Mouse (Mus musculus): ENCODE measurements around the gene Gpr146. TPM values are rescaled to one million over a fixed set of nuclear protein-coding genes. Genes with fewer than 3 reads are reported as not detected.
A peak's percentile ranks its signal among the peaks of the same experiment; 100 is the strongest.

The Gpr146 gene
- polyA plus RNA-seq, 1 experiment from 2014 or later: 1.7 TPM

- 94% methylated on average over 2 of the region's 2 CpGs for WGBS
- no peaks in the 10 kb centered on the region for H3K9me3 ChIP-seq
- no peak overlapping the region for H3K4me3 ChIP-seq (replicated peaks)
- H3K9ac ChIP-seq (replicated peaks): no peak overlapping the region
- no peak for ATAC-seq
- H3K4me1 ChIP-seq (replicated peaks): peaks cover 8% of the 10 kb centered on the region
- H3K36me3 ChIP-seq: no peaks in the 10 kb centered on the region
- no peak overlapping the region for H3K4me2 ChIP-seq (replicated peaks)
- no peak overlapping the region for H3K27ac ChIP-seq
- H3K27me3 ChIP-seq: no peaks in the 10 kb centered on the region
These were observed 64.2 kb downstream of the Gpr146 start for GRCm38 (mm10) chr5:139441726-139442018.

GRCm38 (mm10) chr5:139442428-139442827, 64.9 kb downstream of the Gpr146 start:
- ATAC-seq: no peak
- H3K9ac ChIP-seq (replicated peaks): no peak overlapping the region
- no peaks in the 10 kb centered on the region for H3K36me3 ChIP-seq
- H3K27ac ChIP-seq: peak overlapping the region; percentile 35; the same call in 1 of the 2 replicates
- H3K4me1 ChIP-seq (replicated peaks): peaks cover 8% of the 10 kb centered on the region
- H3K4me3 ChIP-seq (replicated peaks): no peak overlapping the region
- H3K9me3 ChIP-seq: no peaks in the 10 kb centered on the region
- no peaks in the 10 kb centered on the region for H3K27me3 ChIP-seq
- WGBS: 80% methylated on average over 12 of the region's 12 CpGs
- H3K4me2 ChIP-seq (replicated peaks): no peak overlapping the region

GRCm38 (mm10) chr5:139442962-139443361, 65.5 kb downstream of the Gpr146 start:
- no peaks in the 10 kb centered on the region for H3K9me3 ChIP-seq
- ATAC-seq: no peak
- H3K27me3 ChIP-seq: no peaks in the 10 kb centered on the region
- H3K36me3 ChIP-seq: no peaks in the 10 kb centered on the region
- H3K27ac ChIP-seq: peak overlapping the region; percentile 35; the same call in 1 of the 2 replicates
- peaks cover 7% of the 10 kb centered on the region for H3K4me1 ChIP-seq (replicated peaks)
- H3K4me2 ChIP-seq (replicated peaks): no peak overlapping the region
- H3K9ac ChIP-seq (replicated peaks): no peak overlapping the region
- H3K4me3 ChIP-seq (replicated peaks): no peak overlapping the region
- 82% methylated on average over 4 of the region's 4 CpGs for WGBS

- no peak for ATAC-seq
- H3K27ac ChIP-seq: no peak overlapping the region
- no peaks in the 10 kb centered on the region for H3K36me3 ChIP-seq
- no peak overlapping the region for H3K4me3 ChIP-seq (replicated peaks)
- H3K9ac ChIP-seq (replicated peaks): no peak overlapping the region
- no peaks in the 10 kb centered on the region for H3K9me3 ChIP-seq
- no peaks in the 10 kb centered on the region for H3K27me3 ChIP-seq
- WGBS: 88% methylated on average over 8 of the region's 8 CpGs
- no peak overlapping the region for H3K4me2 ChIP-seq (replicated peaks)
- H3K4me1 ChIP-seq (replicated peaks): peaks cover 13% of the 10 kb centered on the region
These were observed 67.8 kb downstream of the Gpr146 start for GRCm38 (mm10) chr5:139445258-139445657.

MicroRNAs within 50 kb of the gene (microRNA counts, 519-probe panel; counts per million panel counts)
- microRNA mmu-miR-339-3p (110 counts per million, percentile 56 among the panel's probes with 10 or more counts), microRNA mmu-miR-339-5p (110 counts per million, percentile 56 among the panel's probes with 10 or more counts)

Small RNA genes within 50 kb of the gene (microRNA-seq; reads per million reads assigned to microRNA genes)
- 388 reads per million, percentile 67 among the genes with 10 or more reads in this experiment for gene Mir339

Other genes with a start within 250 kb of the Gpr146 start
- gene Prkar1b, start 227.7 kb upstream of the Gpr146 start, polyA plus RNA-seq (2015; fragmentation: Nextera tagmentation; extraction: Ambion mirVana): 139 and 148 TPM in 2 replicates
- gene Dnaaf5, start 227.5 kb upstream of the Gpr146 start, polyA plus RNA-seq (2015; fragmentation: Nextera tagmentation; extraction: Ambion mirVana): 2.3 and 3.9 TPM in 2 replicates
- 45.9 and 49.1 TPM in 2 replicates for gene Sun1, start 177.1 kb upstream of the Gpr146 start, polyA plus RNA-seq (2015; fragmentation: Nextera tagmentation; extraction: Ambion mirVana)
- gene Get4, start 125.4 kb upstream of the Gpr146 start, polyA plus RNA-seq (2015; fragmentation: Nextera tagmentation; extraction: Ambion mirVana): 112 and 116 TPM in 2 replicates
- gene Adap1, start 52.1 kb upstream of the Gpr146 start, polyA plus RNA-seq (2015; fragmentation: Nextera tagmentation; extraction: Ambion mirVana): 13.8 and 14.5 TPM in 2 replicates
- 120 and 131 TPM in 2 replicates for gene Cox19, start 26.3 kb upstream of the Gpr146 start, polyA plus RNA-seq (2015; fragmentation: Nextera tagmentation; extraction: Ambion mirVana)
- not detected in 2 replicates for gene Cyp2w1, start 25.1 kb upstream of the Gpr146 start, polyA plus RNA-seq (2015; fragmentation: Nextera tagmentation; extraction: Ambion mirVana)
- gene C130050O18Rik, start 27.6 kb downstream of the Gpr146 start, polyA plus RNA-seq (2015; fragmentation: Nextera tagmentation; extraction: Ambion mirVana): 0.13 TPM in 1 of 2 replicates, not detected in the other
- 6.0 and 7.5 TPM in 2 replicates for gene Gper1, start 45.5 kb downstream of the Gpr146 start, polyA plus RNA-seq (2015; fragmentation: Nextera tagmentation; extraction: Ambion mirVana)
- 17.3 and 19.5 TPM in 2 replicates for gene 3110082I17Rik, start 82.8 kb downstream of the Gpr146 start, polyA plus RNA-seq (2015; fragmentation: Nextera tagmentation; extraction: Ambion mirVana)
- gene Zfand2a, start 106.9 kb downstream of the Gpr146 start, polyA plus RNA-seq (2015; fragmentation: Nextera tagmentation; extraction: Ambion mirVana): 12.7 and 13.9 TPM in 2 replicates
- 48.5 and 58.7 TPM in 2 replicates for gene Uncx, start 165.8 kb downstream of the Gpr146 start, polyA plus RNA-seq (2015; fragmentation: Nextera tagmentation; extraction: Ambion mirVana)